ENCODE assay signal across 8 mouse cellular contexts in the genomic region with DNA sequence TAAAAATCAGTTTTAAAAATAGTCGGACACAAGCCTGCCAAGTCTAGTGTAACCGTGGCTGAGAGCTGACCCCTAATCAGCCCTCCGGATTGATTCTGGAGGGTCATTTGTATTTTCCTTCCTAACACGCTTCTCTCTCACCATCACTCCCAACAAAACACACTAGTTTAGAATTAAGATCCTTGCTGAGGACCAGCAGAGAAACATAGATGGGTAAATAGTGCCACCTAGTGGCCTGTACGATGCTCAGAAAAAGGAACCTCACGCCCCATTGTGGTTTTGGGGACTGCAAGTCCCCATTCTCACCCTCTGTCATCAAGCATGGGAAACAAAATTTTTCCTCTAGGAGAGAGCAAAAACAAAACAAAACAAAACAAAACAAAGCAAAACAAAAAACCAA.
A peak's percentile ranks its signal among the peaks of the same experiment; 100 is the strongest.
DNase-seq lines count a peak whose midpoint lies in the region; ATAC-seq lines count a peak whose summit lies in the region.

No protein-coding gene starts in this region.

- H3K27ac ChIP-seq in embryonic facial prominence, embryonic 10.5 days (replicated peaks), result peak overlapping the region; percentile 65; the same call in 1 of the 2 replicates
- no peak overlapping the region for H3K27ac ChIP-seq in midbrain, embryonic 14.5 days (replicated peaks; ENCODE audit: low read depth, low read length)

- ATAC-seq in midbrain, embryonic 14.5 days (ENCODE audit: low FRiP score, low TSS enrichment), result peak; percentile 66; the same call in 1 of the 2 replicates

- no peaks in the 10 kb centered on the region for H3K9me3 ChIP-seq in embryonic facial prominence, embryonic 10.5 days
- no peaks in the 10 kb centered on the region for H3K9me3 ChIP-seq in midbrain, embryonic 14.5 days (ENCODE audit: control insufficient read depth, low read length)

- peaks cover 12% of the 10 kb centered on the region; the same call in 1 of the 2 replicates for H3K27me3 ChIP-seq in embryonic facial prominence, embryonic 10.5 days (replicated peaks; ENCODE audit: low read depth, poor library complexity, severe bottlenecking)
- no peaks in the 10 kb centered on the region for H3K27me3 ChIP-seq in midbrain, embryonic 14.5 days (ENCODE audit: control insufficient read depth, insufficient read depth, low read length)

- H3K4me1 ChIP-seq in embryonic facial prominence, embryonic 10.5 days, result peaks cover 18% of the 10 kb centered on the region
- peaks cover 9% of the 10 kb centered on the region for H3K4me1 ChIP-seq in midbrain, embryonic 14.5 days (ENCODE audit: control insufficient read depth, insufficient read depth, low read length)

- no peak overlapping the region; the same call in 1 of the 2 replicates for H3K9ac ChIP-seq in midbrain, embryonic 14.5 days (replicated peaks; ENCODE audit: low read length)

- intact Hi-C loops in heart, postnatal 10 days (cut with DNase I), result loop anchor here (1.0 to 10.0 kb wide), 4 partner anchors 377 to 1657 kb away; no protein-coding TSS in a partner anchor

- WGBS in embryonic facial prominence, embryonic 10.5 days, result 5% methylated on average over 6 of the region's 6 CpGs
- WGBS in midbrain, embryonic 14.5 days, result 1% methylated on average over 6 of the region's 6 CpGs

- DNase-seq in gastrocnemius, postnatal 10 days, result peak; percentile 19
- no peak for DNase-seq in gastrocnemius, adult 8-10 months (ENCODE audit: low spot score in 2 of 2)
- DNase-seq in adrenal gland, postnatal 14 days, result peak; percentile 60
- peak; percentile 61 for DNase-seq in embryonic facial prominence, embryonic 10.5 days (ENCODE audit: low spot score)
- DNase-seq in heart, postnatal 10 days, result peak; percentile 50 to 76
- DNase-seq in layer of hippocampus, postnatal 36 days, result peak; percentile 39 to 58
- DNase-seq in midbrain, embryonic 14.5 days, result peak; percentile 92
- DNase-seq in testis, postnatal 10 days (ENCODE audit: low spot score), result peak; percentile 53

- H3K36me3 ChIP-seq in embryonic facial prominence, embryonic 10.5 days (replicated peaks), result no peaks in the 10 kb centered on the region
- H3K36me3 ChIP-seq in midbrain, embryonic 14.5 days (ENCODE audit: control insufficient read depth, insufficient read depth, low read length), result no peaks in the 10 kb centered on the region

- peak overlapping the region; percentile 42 for H3K4me2 ChIP-seq in midbrain, embryonic 14.5 days (ENCODE audit: low read length)

- H3K4me3 ChIP-seq in embryonic facial prominence, embryonic 10.5 days, result 0 out of 2 replicates have a peak overlapping the region, but pooled peaks have one; percentile 11
- H3K4me3 ChIP-seq in midbrain, embryonic 14.5 days (replicated peaks; ENCODE audit: low read depth, low read length), result 0 out of 2 replicates have a peak overlapping the region, but pooled peaks have one; percentile 4

Comparison
In these comparisons a context has a peak if more than half of its experiments do, and no peak if none do; other contexts are left out.
1. DNase-seq: peak in gastrocnemius, postnatal 10 days (single experiment), adrenal gland, postnatal 14 days (single experiment), embryonic facial prominence, embryonic 10.5 days (single experiment), heart, postnatal 10 days (2 of 2), layer of hippocampus, postnatal 36 days (2 of 2), midbrain, embryonic 14.5 days (single experiment) and testis, postnatal 10 days (single experiment); none in gastrocnemius, adult 8-10 months (0 of 2).